Mouse (Mus musculus) spleen, adult 2 months (tissue): Measurements from ENCODE around the gene Col8a1. TPM values are rescaled to one million over a fixed set of nuclear protein-coding genes. Genes with fewer than 3 reads are reported as not detected.

Experiments used
- DNase-seq, 2 experiments: peaks; one replicate each; pipeline versions ENCODE4 v3.0.0 to v3.0.0-alpha.2; 2012 to 2021; ENCODE audit warnings: low spot score in 2 of 2, low read depth in 1 of 2
- H3K27ac ChIP-seq: fragments of 200-500 bp; 2 replicates; pipeline ENCODE4 v1.5.1; 2012; ENCODE audit warnings: low read length, inconsistent platforms; ENCODE audit not compliant: insufficient read depth
- H3K27me3 ChIP-seq: fragments of 200-500 bp; 2 replicates; pipeline ENCODE4 v1.6.1; 2012; ENCODE audit warnings: mild to moderate bottlenecking, moderate library complexity, low read length, inconsistent platforms; ENCODE audit not compliant: control insufficient read depth, insufficient read depth
- H3K36me3 ChIP-seq: fragments of 200-500 bp; 2 replicates; pipeline ENCODE4 v1.6.1; 2012; ENCODE audit warnings: mild to moderate bottlenecking, low read length, inconsistent platforms; ENCODE audit not compliant: control insufficient read depth, insufficient read depth
- H3K4me1 ChIP-seq: fragments of 200-500 bp; 2 replicates; pipeline ENCODE4 v1.6.1; 2011; ENCODE audit warnings: inconsistent platforms; ENCODE audit not compliant: control insufficient read depth, insufficient read depth, insufficient read length
- H3K4me3 ChIP-seq: fragments of 200-500 bp; 2 replicates; pipeline ENCODE4 v1.5.1; 2011; ENCODE audit warnings: mild to moderate bottlenecking, inconsistent platforms; ENCODE audit not compliant: insufficient read depth, insufficient read length; ENCODE audit errors: extremely low read depth
- CTCF ChIP-seq: fragments of 200-500 bp; IDR thresholded peaks from 2 replicates; pipeline ENCODE4 v1.5.1; 2011; ENCODE audit warnings: mild to moderate bottlenecking, inconsistent platforms; ENCODE audit not compliant: insufficient read depth, insufficient read length, insufficient replicate concordance; ENCODE audit errors: extremely low read depth
- POLR2A ChIP-seq: fragments of 200-500 bp; IDR thresholded peaks from 2 replicates; pipeline ENCODE4 v1.6.1; 2011; ENCODE audit warnings: low read depth, low read length, inconsistent platforms
- WGBS: fragments of 180-500 bp; shearing (Covaris S2); methylation state at CpG from one replicate; pipeline ENCODE4 v1.1.7; 2018; 5-methylcytosine and 5-hydroxymethylcytosine counted together
- polyA plus RNA-seq: library from polyadenylated mRNA; depleted of rRNA; stranded (reverse); fragments of >200 nt; gene quantifications from 2 replicates; pipeline ENCODE4 v1.2.3, GENCODE M21; 2012

Gene Col8a1
- polyA plus RNA-seq, 1 experiment: 0.20 TPM

- no peaks in the 10 kb centered on the region for H3K4me1 ChIP-seq
- H3K27ac ChIP-seq: no peak overlapping the region
- H3K27me3 ChIP-seq: no peaks in the 10 kb centered on the region
- TF ChIP-seq CTCF: no peak
- no peak for TF ChIP-seq POLR2A
- WGBS: 81% methylated on average over 1 of the region's 1 CpGs
- H3K36me3 ChIP-seq: no peaks in the 10 kb centered on the region
- no peak overlapping the region for H3K4me3 ChIP-seq
- DNase-seq: no peak
These were observed 21.0 kb downstream of the Col8a1 start for GRCm38 (mm10) chr16:57733545-57733944.

GRCm38 (mm10) chr16:57733139-57733538 lies 21.4 kb downstream of the Col8a1 start:
- no peaks in the 10 kb centered on the region for H3K36me3 ChIP-seq
- H3K27ac ChIP-seq: no peak overlapping the region
- no peak overlapping the region for H3K4me3 ChIP-seq
- no peak for TF ChIP-seq POLR2A
- no peaks in the 10 kb centered on the region for H3K27me3 ChIP-seq
- H3K4me1 ChIP-seq: no peaks in the 10 kb centered on the region
- no peak for DNase-seq
- WGBS: 96% methylated on average over 3 of the region's 3 CpGs

- no peak for TF ChIP-seq CTCF
- no peak for TF ChIP-seq POLR2A
- Histone ChIP-seq H3K27me3 (no peaks in the 10 kb centered on the region), H3K4me3 (no peak overlapping the region), H3K27ac (no peak overlapping the region), H3K36me3 (no peaks in the 10 kb centered on the region), H3K4me1 (no peaks in the 10 kb centered on the region)
- DNase-seq: no peak
- 58% methylated on average over 3 of the region's 3 CpGs for WGBS
These were observed 29.6 kb downstream of the Col8a1 start for GRCm38 (mm10) chr16:57724978-57725377.

GRCm38 (mm10) chr16:57718982-57719381 lies 35.6 kb downstream of the Col8a1 start:
- 81% methylated on average over 2 of the region's 2 CpGs for WGBS

GRCm38 (mm10) chr16:57698733-57699132 lies 55.8 kb downstream of the Col8a1 start:
- Histone ChIP-seq H3K27ac (no peak overlapping the region), H3K36me3 (no peaks in the 10 kb centered on the region), H3K4me3 (no peak overlapping the region), H3K27me3 (no peaks in the 10 kb centered on the region), H3K4me1 (no peaks in the 10 kb centered on the region)
- no peak for DNase-seq
- WGBS: 88% methylated on average over 5 of the region's 5 CpGs
- TF ChIP-seq POLR2A (no peak), CTCF (no peak)

More at GRCm38 (mm10) chr16:57718982-57719381, 35.6 kb downstream of the Col8a1 start:
- H3K27ac ChIP-seq: no peak overlapping the region
- H3K36me3 ChIP-seq: no peaks in the 10 kb centered on the region
- H3K4me1 ChIP-seq: no peaks in the 10 kb centered on the region
- TF ChIP-seq CTCF: no peak
- no peaks in the 10 kb centered on the region for H3K27me3 ChIP-seq
- H3K4me3 ChIP-seq: no peak overlapping the region
- no peak for DNase-seq

- Histone ChIP-seq H3K27ac (no peak overlapping the region), H3K4me3 (no peak overlapping the region), H3K27me3 (no peaks in the 10 kb centered on the region), H3K4me1 (no peaks in the 10 kb centered on the region), H3K36me3 (no peaks in the 10 kb centered on the region)
- TF ChIP-seq CTCF (no peak), POLR2A (no peak)
- 70% methylated on average over 1 of the region's 1 CpGs for WGBS
- DNase-seq: no peak
These were observed 59.8 kb downstream of the Col8a1 start for GRCm38 (mm10) chr16:57694694-57695093.

- Histone ChIP-seq H3K27me3 (no peaks in the 10 kb centered on the region), H3K4me1 (no peaks in the 10 kb centered on the region), H3K4me3 (no peak overlapping the region), H3K27ac (no peak overlapping the region), H3K36me3 (no peaks in the 10 kb centered on the region)
- no peak for DNase-seq
- WGBS: 84% methylated on average over 2 of the region's 2 CpGs
- no peak for TF ChIP-seq POLR2A
- no peak for TF ChIP-seq CTCF
These were observed 60.5 kb downstream of the Col8a1 start for GRCm38 (mm10) chr16:57693906-57694522.
